Mouse (Mus musculus) limb, embryonic 14.5 days (tissue): ENCODE results near the gene Ldah. TPM values are rescaled to one million over a fixed set of nuclear protein-coding genes. Genes with fewer than 3 reads are reported as not detected.

Source experiments
- ATAC-seq: fragments of 200-750 bp; cut with Nextera tagmentation; 2 replicates; pipeline ENCODE4 v1.8.0; 2017; ENCODE audit warnings: low read depth, moderate number of reproducible peaks, moderate TSS enrichment; ENCODE audit not compliant: low FRiP score
- DNase-seq: peaks from one replicate; pipeline ENCODE4 v3.0.0-alpha.2; 2015; ENCODE audit warnings: low spot score
- H3K27ac ChIP-seq: fragments of 300-500 bp; sonication (generic); replicated peaks from 2 replicates; pipeline ENCODE4 v1.5.1; 2014; ENCODE audit warnings: low read depth, mild to moderate bottlenecking, low read length, moderate library complexity, mixed read lengths
- H3K27me3 ChIP-seq: fragments of 300-500 bp; sonication (generic); 2 replicates; pipeline ENCODE4 v1.6.1; 2014; ENCODE audit warnings: low read length, mixed read lengths; ENCODE audit not compliant: control insufficient read depth, insufficient read depth
- H3K36me3 ChIP-seq: fragments of 300-500 bp; sonication (generic); 2 replicates; pipeline ENCODE4 v1.6.1; 2014; ENCODE audit warnings: mild to moderate bottlenecking, low read length, moderate library complexity, mixed read lengths; ENCODE audit not compliant: control insufficient read depth, insufficient read depth
- H3K4me1 ChIP-seq: fragments of 300-500 bp; sonication (generic); 2 replicates; pipeline ENCODE4 v1.6.1; 2014; ENCODE audit warnings: antibody characterized with exemption, low read length, mixed read lengths; ENCODE audit not compliant: control insufficient read depth, insufficient read depth
- H3K4me2 ChIP-seq: fragments of 300-500 bp; sonication (generic); replicated peaks from 2 replicates; pipeline ENCODE4 v1.6.1; 2014; ENCODE audit warnings: low read depth, mild to moderate bottlenecking, low read length, moderate library complexity; ENCODE audit not compliant: severe bottlenecking
- H3K4me3 ChIP-seq: fragments of 300-500 bp; sonication (generic); replicated peaks from 2 replicates; pipeline ENCODE4 v1.5.1; 2014; ENCODE audit warnings: low read length
- H3K9ac ChIP-seq: fragments of 300-500 bp; sonication (generic); 2 replicates; pipeline ENCODE4 v1.6.1; 2014; ENCODE audit warnings: mild to moderate bottlenecking, low read depth, low read length, moderate library complexity; ENCODE audit not compliant: severe bottlenecking
- H3K9me3 ChIP-seq: fragments of 300-500 bp; sonication (generic); 2 replicates; pipeline ENCODE4 v1.6.1; 2016; ENCODE audit warnings: low read length; ENCODE audit not compliant: control insufficient read depth
- POLR2A ChIP-seq: fragments of 200-500 bp; IDR thresholded peaks from 2 replicates; pipeline ENCODE4 v1.8.0; 2012; ENCODE audit warnings: inconsistent platforms, mild to moderate bottlenecking, moderate library complexity, borderline replicate concordance; ENCODE audit not compliant: insufficient read depth, insufficient read length; ENCODE audit errors: extremely low read depth
- WGBS: fragments of 180-500 bp; shearing (Covaris S2); extraction: QIAGEN DNeasy Blood & Tissue Kit; methylation state at CpG from one replicate; pipeline ENCODE4 v1.1.7; 2014; 5-methylcytosine and 5-hydroxymethylcytosine counted together
- polyA plus RNA-seq, 2 experiments: library from polyadenylated mRNA; depleted of rRNA in 1 of 2; stranded (reverse) in 1 of 2; unstranded in 1 of 2; fragments of >200 nt; fragmentation: Nextera tagmentation in 1 of 2; extraction: Ambion mirVana in 1 of 2; gene quantifications; 2 replicates each; pipeline versions ENCODE4 v1.2.1 to v1.2.3; 2012 to 2014

Ldah gene
- polyA plus RNA-seq, 2 experiments = 36.5 to 40.1 TPM

GRCm38 (mm10) chr12:8231101-8231500, 23.2 kb downstream of the Ldah start:
- Histone ChIP-seq H3K4me2 (no peak overlapping the region), H3K4me3 (no peak overlapping the region), H3K4me1 (no peaks in the 10 kb centered on the region), H3K9me3 (no peaks in the 10 kb centered on the region), H3K27me3 (no peaks in the 10 kb centered on the region), H3K27ac (no peak overlapping the region), H3K9ac (no peak overlapping the region), H3K36me3 (peaks cover 24% of the 10 kb centered on the region; the same call in 1 of the 2 replicates)
- no peak for ATAC-seq
- 100% methylated on average over 3 of the region's 3 CpGs for WGBS
- TF ChIP-seq POLR2A = no peak
- DNase-seq = no peak

GRCm38 (mm10) chr12:8232679-8233078, 24.8 kb downstream of the Ldah start:
- whole genome bisulfite sequencing = 83% methylated on average over 3 of the region's 3 CpGs
- no peaks in the 10 kb centered on the region for H3K27me3 ChIP-seq
- no peak overlapping the region for H3K4me3 ChIP-seq
- TF ChIP-seq POLR2A = no peak
- no peaks in the 10 kb centered on the region for H3K4me1 ChIP-seq
- no peak overlapping the region for H3K27ac ChIP-seq
- H3K36me3 ChIP-seq = peaks cover 23% of the 10 kb centered on the region; the same call in 1 of the 2 replicates
- H3K9me3 ChIP-seq = no peaks in the 10 kb centered on the region
- H3K4me2 ChIP-seq = no peak overlapping the region
- DNase-seq = no peak
- H3K9ac ChIP-seq = no peak overlapping the region
- no peak for ATAC-seq

GRCm38 (mm10) chr12:8242181-8242580, 34.3 kb downstream of the Ldah start:
- no peak for ATAC-seq
- 39% methylated on average over 3 of the region's 3 CpGs for whole genome bisulfite sequencing

GRCm38 (mm10) chr12:8244746-8245145, 36.8 kb downstream of the Ldah start:
- H3K9me3 ChIP-seq = no peaks in the 10 kb centered on the region
- no peak overlapping the region for H3K4me3 ChIP-seq
- DNase-seq (no peak), ATAC-seq (no peak)
- WGBS = 61% methylated on average over 4 of the region's 4 CpGs
- H3K4me2 ChIP-seq = no peak overlapping the region
- H3K27ac ChIP-seq = no peak overlapping the region
- H3K4me1 ChIP-seq = no peaks in the 10 kb centered on the region
- H3K36me3 ChIP-seq = no peaks in the 10 kb centered on the region; the same call in 1 of the 2 replicates
- no peak for TF ChIP-seq POLR2A
- H3K27me3 ChIP-seq = no peaks in the 10 kb centered on the region
- no peak overlapping the region for H3K9ac ChIP-seq

More at GRCm38 (mm10) chr12:8242181-8242580, 34.3 kb downstream of the Ldah start:
- no peak for DNase-seq
- Histone ChIP-seq H3K27me3 (no peaks in the 10 kb centered on the region), H3K4me2 (no peak overlapping the region), H3K36me3 (peaks cover 4% of the 10 kb centered on the region; the same call in 1 of the 2 replicates), H3K9ac (no peak overlapping the region), H3K4me3 (no peak overlapping the region), H3K27ac (no peak overlapping the region), H3K4me1 (no peaks in the 10 kb centered on the region), H3K9me3 (no peaks in the 10 kb centered on the region)
- no peak for TF ChIP-seq POLR2A

- DNase-seq (no peak), ATAC-seq (no peak)
- H3K4me2 ChIP-seq = no peak overlapping the region
- H3K9me3 ChIP-seq = no peaks in the 10 kb centered on the region
- no peak overlapping the region for H3K4me3 ChIP-seq
- H3K27ac ChIP-seq = no peak overlapping the region
- H3K4me1 ChIP-seq = peaks cover 5% of the 10 kb centered on the region; the same call in 1 of the 2 replicates
- H3K36me3 ChIP-seq = no peaks in the 10 kb centered on the region
- WGBS = 53% methylated on average over 2 of the region's 2 CpGs
- H3K27me3 ChIP-seq = no peaks in the 10 kb centered on the region
- TF ChIP-seq POLR2A = no peak
- no peak overlapping the region for H3K9ac ChIP-seq
These were observed 52.4 kb downstream of the Ldah start for GRCm38 (mm10) chr12:8260297-8260696.

- no peak for TF ChIP-seq POLR2A
- no peak for DNase-seq
- Histone ChIP-seq H3K27ac (no peak overlapping the region), H3K9ac (no peak overlapping the region), H3K27me3 (no peaks in the 10 kb centered on the region), H3K4me3 (no peak overlapping the region), H3K4me2 (no peak overlapping the region), H3K9me3 (no peaks in the 10 kb centered on the region), H3K4me1 (peaks cover 5% of the 10 kb centered on the region; the same call in 1 of the 2 replicates), H3K36me3 (0 out of 2 replicates have a peak, but pooled peaks cover 4% of the 10 kb centered on the region)
- 91% methylated on average over 7 of the region's 7 CpGs for WGBS
- ATAC-seq = no peak
These were observed 58.4 kb downstream of the Ldah start for GRCm38 (mm10) chr12:8266311-8266710.
